Mouse (Mus musculus) stomach, embryonic 14.5 days (tissue): Measurements from ENCODE around the gene Plch1. TPM values are rescaled to one million over a fixed set of nuclear protein-coding genes. Genes with fewer than 3 reads are reported as not detected.

Experiments
- ATAC-seq: fragments of 200-750 bp; cut with Nextera tagmentation; 2 replicates; pipeline ENCODE4 v1.8.0; 2017; ENCODE audit warnings: low read depth, moderate TSS enrichment; ENCODE audit not compliant: insufficient number of reproducible peaks, insufficient read depth, low FRiP score
- H3K27ac ChIP-seq: fragments of 300-500 bp; sonication (generic); 2 replicates; pipeline ENCODE4 v1.5.1; 2014; ENCODE audit warnings: mild to moderate bottlenecking, low read length, moderate library complexity, mixed read lengths
- H3K27me3 ChIP-seq: fragments of 300-500 bp; sonication (generic); 2 replicates; pipeline ENCODE4 v1.6.1; 2014; ENCODE audit warnings: low read length, control low read depth, mixed read lengths; ENCODE audit not compliant: control insufficient read depth, insufficient read depth
- H3K36me3 ChIP-seq: fragments of 300-500 bp; sonication (generic); 2 replicates; pipeline ENCODE4 v1.6.1; 2014; ENCODE audit warnings: mild to moderate bottlenecking, control low read depth, low read length, moderate library complexity, mixed read lengths; ENCODE audit not compliant: control insufficient read depth, insufficient read depth
- H3K4me1 ChIP-seq: fragments of 300-500 bp; sonication (generic); 2 replicates; pipeline ENCODE4 v1.6.1; 2014; ENCODE audit warnings: low read length, control low read depth, mixed read lengths; ENCODE audit not compliant: control insufficient read depth, insufficient read depth
- H3K4me2 ChIP-seq: fragments of 300-500 bp; sonication (generic); replicated peaks from 2 replicates; pipeline ENCODE4 v1.6.1; 2014; ENCODE audit warnings: low read depth, low read length, control low read depth
- H3K4me3 ChIP-seq: fragments of 300-500 bp; sonication (generic); 2 replicates; pipeline ENCODE4 v1.5.1; 2014; ENCODE audit warnings: low read depth, low read length, control low read depth
- H3K9ac ChIP-seq: fragments of 300-500 bp; sonication (generic); replicated peaks from 2 replicates; pipeline ENCODE4 v1.6.1; 2014; ENCODE audit warnings: low read depth, mild to moderate bottlenecking, control low read depth, low read length, moderate library complexity, mixed read lengths
- H3K9me3 ChIP-seq: fragments of 300-500 bp; sonication (generic); 2 replicates; pipeline ENCODE4 v1.6.1; 2016; ENCODE audit warnings: low read depth, low read length, control low read depth; ENCODE audit not compliant: control insufficient read depth
- WGBS: fragments of 180-500 bp; shearing (Covaris S2); extraction: QIAGEN DNeasy Blood & Tissue Kit; methylation state at CpG from one replicate; pipeline ENCODE4 v1.1.7; 2014; 5-methylcytosine and 5-hydroxymethylcytosine counted together
- polyA plus RNA-seq: library from polyadenylated mRNA; unstranded; fragments of >200 nt; fragmentation: Nextera tagmentation; extraction: Ambion mirVana; gene quantifications from 2 replicates; pipeline ENCODE4 v1.2.1, GENCODE M21; 2014

Gene Plch1
- polyA plus RNA-seq, 1 experiment from 2014 or later = 11.6 TPM

- no peak overlapping the region for H3K4me2 ChIP-seq
- no peak overlapping the region for H3K4me3 ChIP-seq
- H3K4me1 ChIP-seq = no peaks in the 10 kb centered on the region
- no peak overlapping the region for H3K27ac ChIP-seq
- no peak overlapping the region for H3K9ac ChIP-seq
- H3K36me3 ChIP-seq = no peaks in the 10 kb centered on the region
- no peaks in the 10 kb centered on the region for H3K9me3 ChIP-seq
- ATAC-seq = no peak
- no peaks in the 10 kb centered on the region for H3K27me3 ChIP-seq
- 48% methylated on average over 3 of the region's 3 CpGs for WGBS
Observed at GRCm38 (mm10) chr3:63815131-63815530, 84.1 kb downstream of the Plch1 start.

DNA sequence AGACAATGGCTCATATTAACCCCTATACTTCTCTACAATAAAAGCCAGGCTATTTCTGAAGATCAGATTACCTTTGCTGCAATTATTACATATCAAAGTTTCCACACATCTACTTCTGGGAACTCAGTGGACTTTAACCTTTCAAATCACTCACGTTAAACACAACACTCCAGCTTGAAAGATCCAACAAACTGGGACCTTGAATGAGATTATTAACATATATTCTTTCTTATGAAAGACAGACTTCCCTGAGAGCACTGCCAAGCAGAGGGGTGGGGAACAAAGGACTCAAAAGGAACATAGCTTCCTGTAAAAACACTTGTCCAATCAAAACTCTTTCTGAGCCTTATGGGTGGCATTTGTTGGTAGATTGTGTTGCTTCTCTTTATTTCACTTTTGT lies 85.1 kb downstream of the Plch1 start:
- H3K9ac ChIP-seq = no peak overlapping the region
- 63% methylated on average over 1 of the region's 1 CpGs for WGBS
- H3K4me2 ChIP-seq = no peak overlapping the region
- no peaks in the 10 kb centered on the region for H3K27me3 ChIP-seq
- no peaks in the 10 kb centered on the region for H3K36me3 ChIP-seq
- no peaks in the 10 kb centered on the region for H3K4me1 ChIP-seq
- H3K9me3 ChIP-seq = no peaks in the 10 kb centered on the region
- no peak overlapping the region for H3K27ac ChIP-seq
- H3K4me3 ChIP-seq = no peak overlapping the region
- ATAC-seq = no peak

DNA sequence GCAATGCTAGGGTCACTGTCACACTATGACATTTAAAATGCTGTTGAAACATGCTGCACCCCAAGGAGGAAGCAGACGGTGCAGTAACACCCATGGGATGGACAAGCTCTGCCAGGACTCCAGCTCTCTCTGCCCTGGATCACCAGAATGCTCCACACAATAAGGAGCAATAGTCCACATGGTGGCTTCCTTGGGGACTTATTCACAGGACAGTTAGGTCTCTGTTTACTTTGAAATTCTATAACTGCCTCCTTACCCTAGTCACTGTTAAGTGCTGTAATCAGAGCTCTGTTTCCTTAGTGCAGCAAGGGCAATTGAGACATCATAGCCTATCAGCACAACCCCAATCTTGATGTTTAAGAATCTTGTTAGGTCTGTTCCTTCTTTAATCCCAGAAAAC lies 92.4 kb downstream of the Plch1 start:
- Histone ChIP-seq H3K4me2 (no peak overlapping the region), H3K9ac (no peak overlapping the region), H3K27ac (no peak overlapping the region), H3K9me3 (no peaks in the 10 kb centered on the region), H3K4me1 (no peaks in the 10 kb centered on the region), H3K27me3 (no peaks in the 10 kb centered on the region), H3K36me3 (no peaks in the 10 kb centered on the region), H3K4me3 (no peak overlapping the region)
- 86% methylated on average over 1 of the region's 1 CpGs for WGBS
- ATAC-seq = no peak

GRCm38 (mm10) chr3:63805496-63805895 lies 93.8 kb downstream of the Plch1 start:
- ATAC-seq = no peak
- no peaks in the 10 kb centered on the region for H3K36me3 ChIP-seq
- 88% methylated on average over 2 of the region's 2 CpGs for WGBS

DNA sequence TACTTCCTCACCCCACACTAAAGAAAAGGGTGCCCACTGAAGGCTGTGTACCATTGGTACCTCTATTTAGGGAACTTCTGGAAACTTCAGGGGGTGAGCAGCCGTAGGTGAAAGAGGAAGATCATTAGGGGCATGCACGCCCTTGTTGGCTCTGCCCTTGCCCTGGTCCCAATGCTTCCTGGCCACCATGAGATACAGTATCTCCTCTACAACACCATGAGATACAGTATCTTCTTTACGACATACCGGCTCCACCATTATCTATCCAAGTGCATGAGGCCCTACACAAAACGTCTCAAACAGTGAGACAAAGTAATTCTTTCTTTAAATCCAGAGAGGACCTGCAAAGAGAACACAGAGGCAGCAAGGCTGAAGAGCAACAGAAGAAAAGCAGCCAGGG lies 98.6 kb downstream of the Plch1 start:
- Histone ChIP-seq H3K27ac (no peak overlapping the region), H3K4me3 (no peak overlapping the region), H3K9me3 (no peaks in the 10 kb centered on the region), H3K27me3 (no peaks in the 10 kb centered on the region), H3K4me1 (no peaks in the 10 kb centered on the region), H3K36me3 (no peaks in the 10 kb centered on the region), H3K9ac (no peak overlapping the region), H3K4me2 (no peak overlapping the region)
- WGBS = 81% methylated on average over 5 of the region's 5 CpGs
- ATAC-seq = no peak

More at GRCm38 (mm10) chr3:63805496-63805895, 93.8 kb downstream of the Plch1 start:
- Histone ChIP-seq H3K4me3 (no peak overlapping the region), H3K4me2 (no peak overlapping the region), H3K27me3 (no peaks in the 10 kb centered on the region), H3K4me1 (no peaks in the 10 kb centered on the region), H3K9ac (no peak overlapping the region), H3K9me3 (no peaks in the 10 kb centered on the region), H3K27ac (no peak overlapping the region)

- 58% methylated on average over 5 of the region's 5 CpGs for WGBS
- Histone ChIP-seq H3K9ac (no peak overlapping the region), H3K4me2 (no peak overlapping the region), H3K4me3 (no peak overlapping the region), H3K36me3 (no peaks in the 10 kb centered on the region), H3K4me1 (no peaks in the 10 kb centered on the region), H3K9me3 (no peaks in the 10 kb centered on the region), H3K27me3 (no peaks in the 10 kb centered on the region), H3K27ac (no peak overlapping the region)
- no peak for ATAC-seq
Observed at GRCm38 (mm10) chr3:63786805-63787365, 112.4 kb downstream of the Plch1 start.

DNA sequence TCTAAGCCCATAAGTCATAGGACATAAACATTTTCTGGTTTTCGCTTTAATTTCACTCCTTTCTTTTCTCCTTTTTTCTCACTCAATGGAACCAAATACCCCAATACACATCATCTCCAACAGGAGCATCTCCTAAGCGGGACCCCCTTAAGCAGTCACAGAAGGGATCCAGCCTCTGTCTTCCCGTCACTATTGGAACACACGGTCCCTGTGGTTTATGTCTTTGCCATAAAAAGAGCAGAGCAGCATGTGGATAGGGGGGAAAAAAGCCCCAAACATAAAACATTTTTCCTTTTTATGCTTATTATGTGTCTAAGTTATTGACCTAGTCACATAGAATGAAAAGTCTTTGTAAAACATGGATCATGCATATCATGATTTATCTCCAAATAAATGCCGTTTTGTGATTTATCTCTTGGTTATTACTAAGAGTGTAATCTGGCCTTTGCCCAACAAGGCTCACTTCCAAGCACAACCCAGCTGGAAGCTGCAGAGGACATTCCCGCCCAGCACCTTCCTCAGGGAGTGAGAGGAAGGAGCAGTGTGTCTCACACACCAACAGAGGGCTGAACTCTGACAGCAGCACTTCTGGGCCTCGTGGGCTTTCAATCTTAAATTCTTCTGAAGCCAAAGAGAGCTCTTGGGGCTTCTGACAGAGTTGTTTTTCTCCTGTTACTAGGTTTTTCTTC lies 126.5 kb downstream of the Plch1 start:
- no peaks in the 10 kb centered on the region for H3K4me1 ChIP-seq
- H3K9me3 ChIP-seq = no peaks in the 10 kb centered on the region
- H3K4me2 ChIP-seq = no peak overlapping the region
- no peak overlapping the region for H3K4me3 ChIP-seq
- no peak overlapping the region for H3K27ac ChIP-seq
- H3K27me3 ChIP-seq = no peaks in the 10 kb centered on the region
- 42% methylated on average over 7 of the region's 7 CpGs for WGBS
- no peak overlapping the region for H3K9ac ChIP-seq
- no peak for ATAC-seq
- no peaks in the 10 kb centered on the region for H3K36me3 ChIP-seq

DNA sequence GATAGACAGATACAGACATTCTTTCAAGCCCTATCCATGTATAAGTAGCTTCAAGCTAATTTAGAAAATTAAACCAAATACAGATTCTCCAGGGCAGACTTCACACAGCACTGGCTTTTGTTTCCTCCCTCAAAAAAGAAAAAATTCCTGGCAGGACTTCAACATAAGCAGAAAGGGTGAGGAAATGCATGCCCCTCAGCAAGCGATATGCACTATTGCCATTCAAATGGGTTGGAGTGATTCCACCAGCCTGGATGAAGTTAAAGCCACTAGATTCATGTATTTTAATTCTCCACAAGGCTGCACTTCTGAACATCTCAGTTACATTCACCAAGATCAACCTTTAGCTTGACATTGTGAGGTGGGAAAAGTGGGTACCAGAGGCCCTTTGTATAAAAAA lies 138.5 kb downstream of the Plch1 start:
- no peak for ATAC-seq
- no peaks in the 10 kb centered on the region for H3K36me3 ChIP-seq
- no peaks in the 10 kb centered on the region for H3K27me3 ChIP-seq
- no peak overlapping the region for H3K9ac ChIP-seq
- no peak overlapping the region for H3K4me2 ChIP-seq
- no peak overlapping the region for H3K27ac ChIP-seq
- no peaks in the 10 kb centered on the region for H3K9me3 ChIP-seq
- no peaks in the 10 kb centered on the region for H3K4me1 ChIP-seq
- H3K4me3 ChIP-seq = no peak overlapping the region
- 79% methylated on average over 1 of the region's 1 CpGs for WGBS

DNA sequence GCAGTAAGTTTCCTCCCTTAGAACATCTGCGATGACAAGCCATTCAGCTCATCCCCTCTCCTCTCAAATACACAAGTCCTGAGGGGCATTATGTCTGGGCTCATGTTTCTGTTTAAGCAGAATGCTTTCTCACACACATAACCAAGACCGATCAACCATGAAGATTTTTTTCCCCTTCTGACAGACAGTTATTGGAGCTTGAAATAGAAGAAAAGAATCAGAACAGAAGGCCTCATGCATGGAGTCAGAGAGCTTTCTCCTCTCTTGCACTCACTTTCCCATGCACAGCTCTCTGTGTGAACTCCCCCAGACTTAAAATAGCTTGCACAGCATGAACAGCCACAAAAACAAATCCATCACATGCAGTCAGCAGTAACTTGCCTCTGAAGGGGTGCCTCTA lies 159.2 kb downstream of the Plch1 start:
- ATAC-seq = no peak
- Histone ChIP-seq H3K9ac (no peak overlapping the region), H3K4me2 (no peak overlapping the region), H3K27ac (no peak overlapping the region), H3K27me3 (no peaks in the 10 kb centered on the region), H3K9me3 (no peaks in the 10 kb centered on the region), H3K4me1 (no peaks in the 10 kb centered on the region), H3K4me3 (no peak overlapping the region), H3K36me3 (no peaks in the 10 kb centered on the region)
- WGBS = 67% methylated on average over 2 of the region's 2 CpGs
